Comparison of ENCODE assay signal across 12 mouse cellular contexts in genomic region chr1:64927437-64928274, GRCm38 (mm10). TPM values are rescaled to one million over a fixed set of nuclear protein-coding genes. Genes with fewer than 3 reads are reported as not detected.
A peak's percentile ranks its signal among the peaks of the same experiment; 100 is the strongest.
DNase-seq lines count a peak whose midpoint lies in the region; ATAC-seq and TF ChIP-seq lines count a peak whose summit lies in the region.
"Had no signal": no experiment of that assay in that cellular context is flagged by ENCODE, and none has a peak within 500 bp of the region (broad histone marks: within the 10 kb centered on the region; RNA-seq: fewer than 3 reads in every experiment).

No protein-coding gene starts in this region.

- TF ChIP-seq EP300 in CH12.LX (IDR thresholded peaks at IDR 0.05; ENCODE audit: low read length): peak; percentile 92

- no peak for ATAC-seq in megakaryocyte-erythroid progenitor cell, adult 5-6 weeks (replicated peaks; ENCODE audit: low FRiP score, low TSS enrichment, poor library complexity, severe bottlenecking)
- ATAC-seq: forebrain, embryonic 13.5 days; hindbrain, postnatal 0 days; midbrain, embryonic 16.5 days had no signal

- TF ChIP-seq POLR2A in CH12.LX (IDR thresholded peaks at IDR 0.05; ENCODE audit: low read depth, low read length): peak; percentile 93
- TF ChIP-seq POLR2A in lung, adult 2 months (IDR thresholded peaks at IDR 0.05; ENCODE audit: borderline replicate concordance, extremely low read depth, low read depth, low read length): no peak

- peaks cover 21% of the 10 kb centered on the region for H3K79me2 ChIP-seq in CH12.LX (replicated peaks; ENCODE audit: control insufficient read depth, extremely low read depth, insufficient read depth, poor library complexity, severe bottlenecking)

- H3K27ac ChIP-seq in CH12.LX (ENCODE audit: insufficient read depth, low read depth): peak overlapping the region; percentile 95
- H3K27ac ChIP-seq in limb, embryonic 10.5 days: no peak overlapping the region
- H3K27ac ChIP-seq: forebrain, embryonic 13.5 days; hindbrain, postnatal 0 days had no signal

- H3K36me3 ChIP-seq in CH12.LX (replicated peaks in 1 of 2; ENCODE audit: control insufficient read depth in 1 of 2, insufficient read depth in 1 of 2, low read length in 1 of 2): peaks cover 4 to 27% of the 10 kb centered on the region in 2 experiments
- no peaks in the 10 kb centered on the region for H3K36me3 ChIP-seq in limb, embryonic 10.5 days

- H3K27me3 ChIP-seq in CH12.LX (replicated peaks): no peaks in the 10 kb centered on the region
- H3K27me3 ChIP-seq in limb, embryonic 10.5 days (ENCODE audit: low read depth, poor library complexity, severe bottlenecking): no peaks in the 10 kb centered on the region

- in situ Hi-C loops in CH12.LX (cut with MboI; ENCODE audit: low pct_ligation_motif_present, low pct_unique_long_range_greater_than_20kb, low sequenced_read_pairs): no loop called here

- no peak; the same call in 1 of the 2 replicates for TF ChIP-seq RAD21 in CH12.LX (IDR thresholded peaks at IDR 0.05; ENCODE audit: low read depth, low read length)

- peak overlapping the region; percentile 79 for H3K4me2 ChIP-seq in CH12.LX (ENCODE audit: insufficient read depth, low read depth, poor library complexity, severe bottlenecking)
- H3K4me2 ChIP-seq: forebrain, embryonic 13.5 days had no signal

- H3K9ac ChIP-seq in CH12.LX (ENCODE audit: insufficient read depth, low read depth): peak overlapping the region; percentile 83
- H3K9ac ChIP-seq: forebrain, embryonic 13.5 days had no signal

- H3K9me3 ChIP-seq in CH12.LX (replicated peaks; ENCODE audit: low read length): peaks cover 10% of the 10 kb centered on the region
- no peaks in the 10 kb centered on the region for H3K9me3 ChIP-seq in limb, embryonic 10.5 days (replicated peaks)
- H3K9me3 ChIP-seq: forebrain, embryonic 13.5 days had no signal

- peak; percentile 23 to 31 for DNase-seq in heart, postnatal 36 days
- no peak for DNase-seq in heart, postnatal 25 days (ENCODE audit: low spot score)
- DNase-seq in CH12.LX (ENCODE audit: extremely low read depth): peak; percentile 88
- DNase-seq in lung, adult 2 months: no peak
- peak; percentile 17 for DNase-seq in skeletal muscle tissue, adult 2 months (ENCODE audit: low read depth, low spot score)
- no peak for DNase-seq in limb, embryonic 10.5 days (ENCODE audit: low spot score)
- no peak for DNase-seq in left cerebral cortex, postnatal 10 days (ENCODE audit: extremely low spot score in 1 of 2, low spot score in 2 of 2)
- DNase-seq: kidney, postnatal 14 days had no signal

- dilution Hi-C loops in CH12.LX (cut with MboI; ENCODE audit: extremely low pct_ligation_motif_present, extremely low pct_unique_long_range_greater_than_20kb, low sequenced_read_pairs): no loop called here

- TF ChIP-seq CTCF in CH12.LX (conservative IDR thresholded peaks at IDR 0.05 in 1 of 2, IDR thresholded peaks at IDR 0.05 in 1 of 2; ENCODE audit: low read depth in 2 of 2, low read length in 2 of 2): no peak
- no peak for TF ChIP-seq CTCF in lung, adult 2 months (IDR thresholded peaks at IDR 0.05; ENCODE audit: insufficient read depth, low read length)

- intact Hi-C loops in heart, postnatal 36 days (cut with DNase I): no loop called here
- intact Hi-C loops in heart, postnatal 25 days (cut with DNase I): no loop called here
- intact Hi-C loops in left cerebral cortex, postnatal 10 days (cut with DNase I): loop anchor here (10.0 kb wide), 1 partner anchor 313 kb away; the partner anchor contains the start of gene Mettl21a

- 68% methylated on average over 15 of the region's 15 CpGs for WGBS in lung, adult 2 months
- 90% methylated on average over 15 of the region's 15 CpGs for WGBS in limb, embryonic 10.5 days

- peak overlapping the region; percentile 39 to 74 (median 58) for H3K4me3 ChIP-seq in CH12.LX (replicated peaks in 1 of 3; ENCODE audit: low read depth in 2 of 3, low read length in 2 of 3, poor library complexity in 1 of 3)
- H3K4me3 ChIP-seq in lung, adult 2 months (replicated peaks; ENCODE audit: extremely low read depth, low read depth, low read length): peak overlapping the region; percentile 17
- no peak overlapping the region for H3K4me3 ChIP-seq in limb, embryonic 10.5 days
- H3K4me3 ChIP-seq: forebrain, embryonic 13.5 days had no signal

- peaks cover 9 to 58% of the 10 kb centered on the region in 2 experiments for H3K4me1 ChIP-seq in CH12.LX (ENCODE audit: control insufficient read depth in 1 of 2, insufficient read depth in 2 of 2)
- peaks cover 5% of the 10 kb centered on the region for H3K4me1 ChIP-seq in lung, adult 2 months (ENCODE audit: control insufficient read depth, insufficient read depth, low read length)
- no peaks in the 10 kb centered on the region for H3K4me1 ChIP-seq in limb, embryonic 10.5 days

TF ChIP-seq in CH12.LX, 34 proteins besides CTCF, POLR2A, EP300 and RAD21:
- TF ChIP-seq JUN (IDR thresholded peaks at IDR 0.05; ENCODE audit: insufficient read depth, low read depth, low read length) (peak; percentile 4; the same call in 1 of the 2 replicates), MYC (IDR thresholded peaks at IDR 0.05; ENCODE audit: low read depth, low read length) (peak; percentile 40; the same call in 1 of the 2 replicates), ZNF384 (IDR thresholded peaks at IDR 0.05; ENCODE audit: low read depth, low read length) (no peak), RCOR1 (conservative IDR thresholded peaks at IDR 0.05; ENCODE audit: low read depth, low read length) (0 out of 2 replicates have a peak, but pooled peaks have one; percentile 43), MXI1 (IDR thresholded peaks at IDR 0.05; ENCODE audit: low read depth, low read length) (no peak; the same call in 1 of the 2 replicates), TCF12 (IDR thresholded peaks at IDR 0.05; ENCODE audit: low read depth, low read length) (peak; percentile 73), ETS1 (conservative IDR thresholded peaks at IDR 0.05; ENCODE audit: low read depth, low read length) (peak; percentile 46), ZMIZ1 (IDR thresholded peaks at IDR 0.05; ENCODE audit: low read depth, low read length) (peak; percentile 39; the same call in 1 of the 2 replicates), MAX (IDR thresholded peaks at IDR 0.05; ENCODE audit: low read length) (peak; percentile 9; the same call in 1 of the 2 replicates), NELFE (IDR thresholded peaks at IDR 0.05; ENCODE audit: low read depth, low read length) (peak; percentile 76), MAZ (IDR thresholded peaks at IDR 0.05; ENCODE audit: low read depth, low read length) (no peak), TBP (conservative IDR thresholded peaks at IDR 0.05; ENCODE audit: low read depth, low read length) (peak; percentile 96), ELF1 (IDR thresholded peaks at IDR 0.05; ENCODE audit: low read depth, low read length) (0 out of 2 replicates have a peak, but pooled peaks have one; percentile 7), SIN3A (IDR thresholded peaks at IDR 0.05; ENCODE audit: low read length) (0 out of 2 replicates have a peak, but pooled peaks have one; percentile 18), ZC3H11A (IDR thresholded peaks at IDR 0.05; ENCODE audit: low read depth, low read length) (no peak), BHLHE40 (IDR thresholded peaks at IDR 0.05; ENCODE audit: low read depth, low read length) (peak; percentile 80), IRF4 (IDR thresholded peaks at IDR 0.05; ENCODE audit: low read depth, low read length) (peak; percentile 96), MEF2A (IDR thresholded peaks at IDR 0.05; ENCODE audit: borderline replicate concordance, low read depth, low read length) (peak; percentile 69; the same call in 1 of the 2 replicates)

RNA-seq across cellular contexts. Expression of gene Plekhm3, which starts 29.0 kb away (rescaled TPM):
- total RNA-seq in heart, postnatal 36 days (2021): 1 to 10 TPM; 7.5 to 8.6 TPM
- total RNA-seq in heart, postnatal 25 days (2021): 1 to 10 TPM; 8.3 to 9.6 TPM
- 14.1 and 14.6 TPM in 2 replicates for total RNA-seq in CH12.LX (2012; rRNA removed)
- 9.5 and 9.9 TPM in 2 replicates for total RNA-seq in CH12.LX (2014; rRNA removed)
- 11.3 and 13.0 TPM in 2 replicates for polyA plus RNA-seq in CH12.LX (2012; ENCODE audit: insufficient read length, low read depth)
- 6.9 and 10.5 TPM in 2 replicates for polyA plus RNA-seq in lung, adult 2 months (2012; rRNA removed)
- 4.3 and 8.1 TPM in 2 replicates for total RNA-seq in megakaryocyte-erythroid progenitor cell, adult 5-6 weeks (2014; fragmentation: Nextera tagmentation)
- total RNA-seq in megakaryocyte-erythroid progenitor cell, adult 5-6 weeks (2017): 1.8 and 5.6 TPM in 2 replicates
- 8.0 and 10.4 TPM in 2 replicates for polyA plus RNA-seq in limb, embryonic 10.5 days (2016; fragmentation: Nextera tagmentation; extraction: Ambion mirVana)
- 10 to 100 TPM; 27.1 to 32.2 TPM for total RNA-seq in left cerebral cortex, postnatal 10 days (2021)

Comparison
In these comparisons a context has a peak if more than half of its experiments do, and no peak if none do; other contexts are left out.
1. DNase-seq: peak in heart, postnatal 36 days (2 of 2), CH12.LX (single experiment) and skeletal muscle tissue, adult 2 months (single experiment); none in heart, postnatal 25 days (single experiment), lung, adult 2 months (single experiment), limb, embryonic 10.5 days (single experiment) and left cerebral cortex, postnatal 10 days (0 of 2).